Mouse (Mus musculus) neural tube, embryonic 11.5 days (tissue): ENCODE measurements around the gene Fancc. TPM values are rescaled to one million over a fixed set of nuclear protein-coding genes. Genes with fewer than 3 reads are reported as not detected.

Experiments used
- ATAC-seq: fragments of 200-750 bp; cut with Nextera tagmentation; 2 replicates; pipeline ENCODE4 v1.8.0; 2017; ENCODE audit warnings: moderate number of reproducible peaks, mild to moderate bottlenecking, moderate TSS enrichment, moderate library complexity; ENCODE audit not compliant: insufficient read depth, low FRiP score, low TSS enrichment
- DNase-seq: peaks from one replicate; pipeline ENCODE4 v3.0.0-alpha.2; 2015; ENCODE audit warnings: low spot score
- H3K27ac ChIP-seq: fragments of 300-500 bp; sonication (generic); 2 replicates; pipeline ENCODE4 v1.5.1; 2014; ENCODE audit warnings: low read depth, mild to moderate bottlenecking, low read length
- H3K27me3 ChIP-seq: fragments of 300-500 bp; sonication (generic); 2 replicates; pipeline ENCODE4 v1.6.1; 2014; ENCODE audit warnings: mild to moderate bottlenecking, low read length, mixed read lengths; ENCODE audit not compliant: control insufficient read depth, insufficient read depth
- H3K36me3 ChIP-seq: fragments of 300-500 bp; sonication (generic); 2 replicates; pipeline ENCODE4 v1.6.1; 2014; ENCODE audit warnings: mild to moderate bottlenecking, low read length, moderate library complexity, mixed read lengths; ENCODE audit not compliant: control insufficient read depth, insufficient read depth
- H3K4me1 ChIP-seq: fragments of 300-500 bp; sonication (generic); 2 replicates; pipeline ENCODE4 v1.6.1; 2014; ENCODE audit warnings: low read length, mixed read lengths; ENCODE audit not compliant: control insufficient read depth, insufficient read depth
- H3K4me2 ChIP-seq: fragments of 300-500 bp; sonication (generic); 2 replicates; pipeline ENCODE4 v1.6.1; 2014; ENCODE audit warnings: low read depth, mild to moderate bottlenecking, moderate library complexity
- H3K4me3 ChIP-seq: fragments of 300-500 bp; sonication (generic); 2 replicates; pipeline ENCODE4 v1.5.1; 2014; ENCODE audit warnings: low read depth, low read length
- H3K9ac ChIP-seq: fragments of 300-500 bp; sonication (generic); 2 replicates; pipeline ENCODE4 v1.6.1; 2014; ENCODE audit warnings: mild to moderate bottlenecking, low read length
- H3K9me3 ChIP-seq: fragments of 300-500 bp; sonication (generic); 2 replicates; pipeline ENCODE4 v1.6.1; 2016; ENCODE audit warnings: low read length; ENCODE audit not compliant: control insufficient read depth
- WGBS: fragments of 180-500 bp; shearing (Covaris S2); extraction: QIAGEN DNeasy Blood & Tissue Kit; methylation state at CpG from one replicate; pipeline ENCODE4 v1.1.7; 2014; 5-methylcytosine and 5-hydroxymethylcytosine counted together
- polyA plus RNA-seq: library from polyadenylated mRNA; unstranded; fragments of >200 nt; fragmentation: Nextera tagmentation; extraction: Ambion mirVana; gene quantifications from 2 replicates; pipeline ENCODE4 v1.2.1, GENCODE M21; 2014

The Fancc gene
- polyA plus RNA-seq, 1 experiment from 2014 or later, result 22.2 TPM

DNA sequence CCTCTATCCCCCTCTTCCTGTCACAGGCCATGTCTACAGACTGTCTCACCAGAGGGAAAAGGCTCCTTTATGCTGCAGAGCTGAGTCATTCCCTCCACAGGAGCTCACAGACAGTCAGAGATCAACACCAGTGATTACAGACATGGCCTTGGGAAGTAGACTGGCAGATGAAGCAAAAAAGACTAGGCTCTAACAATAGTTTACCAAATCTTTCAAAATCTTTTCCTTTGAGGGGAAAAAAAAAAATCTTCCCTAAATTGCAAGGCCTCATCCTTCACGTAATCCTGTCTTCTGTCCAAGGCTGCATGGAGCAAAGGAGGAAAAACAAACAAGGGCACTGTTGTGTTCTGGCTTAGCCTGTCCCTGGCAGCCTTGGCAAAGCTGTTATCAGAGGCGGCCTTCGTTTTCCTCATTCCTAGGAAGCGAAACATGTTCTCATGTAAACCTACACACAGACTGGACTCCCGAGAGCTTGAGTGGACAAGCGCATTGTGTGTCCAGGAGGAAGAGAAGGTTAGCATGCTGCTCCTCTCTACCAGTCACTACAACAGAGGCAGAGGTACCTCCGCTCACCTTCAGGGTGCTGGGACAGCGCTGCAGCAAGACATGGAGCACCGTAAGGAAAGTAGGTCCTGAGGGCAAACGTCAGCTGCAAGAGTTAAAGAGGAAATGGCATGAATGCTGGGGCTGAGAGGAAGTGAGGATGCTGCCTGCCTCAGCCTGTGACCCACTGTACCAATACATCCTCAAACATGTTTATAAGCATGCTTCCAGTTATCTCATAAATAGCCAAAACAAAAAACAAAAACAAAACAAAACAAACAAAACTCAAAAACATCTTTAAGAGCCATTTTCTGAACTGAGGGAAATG lies 171.9 kb downstream of the Fancc start:
- no peak for DNase-seq
- Histone ChIP-seq H3K4me2 (no peak overlapping the region), H3K4me3 (no peak overlapping the region), H3K27ac (0 out of 2 replicates have a peak overlapping the region, but pooled peaks have one; percentile 35), H3K36me3 (peaks cover 2% of the 10 kb centered on the region; the same call in 1 of the 2 replicates), H3K9me3 (no peaks in the 10 kb centered on the region), H3K4me1 (peaks cover 12% of the 10 kb centered on the region; the same call in 1 of the 2 replicates), H3K27me3 (no peaks in the 10 kb centered on the region), H3K9ac (no peak overlapping the region)
- ATAC-seq, result no peak
- 85% methylated on average over 10 of the region's 10 CpGs for WGBS

DNA sequence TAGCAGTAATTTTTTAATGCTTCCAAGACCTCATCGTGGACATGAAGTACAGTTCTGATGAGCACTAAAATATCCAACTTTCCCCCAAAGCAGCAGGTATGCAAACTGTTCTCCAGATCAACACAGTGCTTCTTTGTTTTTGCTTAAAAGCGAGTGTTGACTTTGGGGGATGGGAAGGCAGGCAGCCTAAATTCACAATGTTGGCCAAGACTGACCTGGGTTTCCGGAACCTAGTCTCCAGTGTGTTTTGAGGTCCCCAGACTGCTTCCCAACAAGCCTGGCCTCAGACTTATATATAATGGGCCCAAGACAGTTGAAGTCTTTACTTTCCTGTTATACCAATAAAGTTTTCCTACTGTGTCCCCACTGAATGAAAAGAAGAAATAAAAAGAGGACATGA lies 172.8 kb downstream of the Fancc start:
- H3K9ac ChIP-seq, result no peak overlapping the region
- H3K36me3 ChIP-seq, result peaks cover 2% of the 10 kb centered on the region; the same call in 1 of the 2 replicates
- H3K9me3 ChIP-seq, result no peaks in the 10 kb centered on the region
- H3K4me2 ChIP-seq, result no peak overlapping the region
- 49% methylated on average over 3 of the region's 3 CpGs for WGBS
- DNase-seq (no peak), ATAC-seq (no peak)
- H3K27me3 ChIP-seq, result no peaks in the 10 kb centered on the region
- no peak overlapping the region for H3K4me3 ChIP-seq
- H3K4me1 ChIP-seq, result peaks cover 5% of the 10 kb centered on the region; the same call in 1 of the 2 replicates
- peak overlapping the region; percentile 35; the same call in 1 of the 2 replicates for H3K27ac ChIP-seq

DNA sequence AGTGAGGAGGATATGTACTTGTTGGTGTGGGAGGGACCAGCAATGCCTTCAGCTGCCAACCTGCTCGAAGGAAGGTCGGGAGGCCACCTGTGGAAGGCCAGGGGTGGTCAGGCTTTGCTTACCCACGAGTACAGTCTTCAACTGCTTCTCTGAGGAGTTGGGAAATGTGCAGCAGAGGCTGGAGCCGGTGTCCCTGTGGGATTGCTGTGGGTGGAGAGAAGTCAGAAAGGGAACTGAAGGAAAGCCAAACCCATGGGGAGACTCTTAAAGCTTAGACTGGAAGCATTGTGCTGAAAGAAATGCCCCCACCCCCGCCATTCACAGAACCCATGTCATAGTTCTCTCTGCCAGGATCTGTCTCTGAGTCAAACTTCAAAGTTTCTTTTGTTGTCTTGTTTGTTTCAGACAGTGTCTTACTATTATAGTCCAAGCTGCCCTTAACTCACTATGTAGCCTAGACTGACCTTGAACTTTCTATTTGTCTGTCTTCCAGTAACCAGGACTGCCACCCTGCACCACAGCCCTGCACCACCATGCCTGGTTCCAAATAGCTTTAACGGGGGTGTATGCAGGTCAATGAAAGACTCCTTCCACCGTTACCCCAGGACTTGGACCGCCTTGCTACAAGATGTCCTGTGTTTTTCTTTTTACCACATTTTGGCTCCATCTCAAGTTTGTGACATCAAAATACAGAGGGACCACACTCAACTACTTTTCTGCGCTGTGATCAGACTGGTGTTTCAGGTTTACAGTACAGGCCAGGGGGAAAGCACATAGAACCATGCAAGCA lies 173.6 kb downstream of the Fancc start:
- Histone ChIP-seq H3K4me1 (peaks cover 4% of the 10 kb centered on the region; the same call in 1 of the 2 replicates), H3K9me3 (no peaks in the 10 kb centered on the region), H3K4me2 (no peak overlapping the region), H3K9ac (no peak overlapping the region), H3K36me3 (peaks cover 2% of the 10 kb centered on the region; the same call in 1 of the 2 replicates), H3K27me3 (no peaks in the 10 kb centered on the region), H3K4me3 (no peak overlapping the region), H3K27ac (no peak overlapping the region)
- ATAC-seq, result no peak
- DNase-seq, result no peak
- WGBS, result 73% methylated on average over 9 of the region's 9 CpGs

DNA sequence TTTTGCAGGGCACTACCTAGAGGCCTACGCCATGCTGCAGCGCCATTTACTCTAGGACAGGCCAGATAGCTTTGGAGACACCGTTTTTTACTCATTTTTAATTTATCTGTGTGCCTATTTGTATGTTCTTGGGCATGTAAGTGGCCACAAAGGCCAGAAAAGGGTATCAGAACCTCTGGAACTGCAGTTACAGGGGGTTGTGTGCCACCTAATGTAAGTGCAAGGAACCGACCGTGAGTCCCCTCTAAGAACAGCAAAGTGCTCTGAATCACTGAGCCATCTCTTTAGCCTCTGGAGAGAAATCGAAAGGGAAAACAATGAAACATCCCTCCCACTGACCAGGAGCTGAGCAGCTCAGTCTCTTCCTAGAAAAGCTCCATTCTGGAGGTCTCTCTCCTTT lies 174.3 kb downstream of the Fancc start:
- WGBS, result 79% methylated on average over 6 of the region's 6 CpGs

DNA sequence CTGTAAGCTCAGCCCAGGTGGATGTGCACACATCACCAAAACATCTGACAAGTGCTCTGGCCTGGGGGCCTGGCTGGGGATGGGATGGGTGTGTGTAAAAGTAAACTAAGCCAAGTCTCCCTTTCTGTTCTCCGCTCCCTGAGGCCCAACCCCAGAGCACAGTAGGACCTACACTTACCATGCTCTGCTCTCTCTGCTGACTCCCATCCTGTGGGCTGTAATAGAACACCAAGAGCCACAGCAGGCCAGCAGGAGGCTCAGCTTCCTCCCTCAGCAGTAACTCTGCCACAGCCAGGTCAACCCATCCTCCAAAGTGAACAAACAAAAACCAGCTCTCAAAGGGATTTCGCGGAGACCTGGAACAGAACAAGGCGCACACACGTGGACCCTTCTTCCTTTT lies 175.4 kb downstream of the Fancc start:
- no peak overlapping the region for H3K27ac ChIP-seq
- no peak overlapping the region for H3K9ac ChIP-seq

More for the DNA sequence above, 174.3 kb downstream of the Fancc start:
- ATAC-seq (no peak), DNase-seq (no peak)
- no peak overlapping the region for H3K27ac ChIP-seq
- no peak overlapping the region for H3K4me2 ChIP-seq
- no peak overlapping the region for H3K4me3 ChIP-seq
- H3K27me3 ChIP-seq, result no peaks in the 10 kb centered on the region
- H3K9ac ChIP-seq, result no peak overlapping the region
- H3K36me3 ChIP-seq, result peaks cover 2% of the 10 kb centered on the region; the same call in 1 of the 2 replicates
- no peaks in the 10 kb centered on the region for H3K9me3 ChIP-seq
- peaks cover 4% of the 10 kb centered on the region; the same call in 1 of the 2 replicates for H3K4me1 ChIP-seq

DNA sequence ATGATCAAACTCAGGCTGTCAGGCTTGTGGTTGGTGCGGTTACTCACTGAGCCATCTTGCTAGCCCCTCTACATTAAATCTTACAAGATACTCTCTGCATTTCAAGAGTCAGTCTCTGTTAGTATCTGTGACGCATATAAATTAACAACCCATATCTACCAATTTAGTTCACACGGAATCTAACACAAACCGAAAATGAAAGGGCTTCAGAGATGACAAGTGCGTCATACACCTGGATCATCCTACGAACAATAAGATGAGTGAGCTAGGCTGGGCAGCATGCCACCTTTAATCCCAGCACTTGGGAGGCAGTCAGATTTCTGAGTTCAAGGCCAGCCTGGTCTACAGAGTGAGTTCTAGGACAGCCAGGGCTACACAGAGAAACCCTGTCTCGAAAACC lies 177.3 kb downstream of the Fancc start:
- DNase-seq, result no peak
- 96% methylated on average over 7 of the region's 7 CpGs for WGBS
- H3K27me3 ChIP-seq, result no peaks in the 10 kb centered on the region

More for the DNA sequence above, 175.4 kb downstream of the Fancc start:
- Histone ChIP-seq H3K36me3 (peaks cover 4% of the 10 kb centered on the region; the same call in 1 of the 2 replicates), H3K9me3 (no peaks in the 10 kb centered on the region), H3K4me2 (no peak overlapping the region), H3K4me3 (no peak overlapping the region), H3K4me1 (peaks cover 4% of the 10 kb centered on the region; the same call in 1 of the 2 replicates), H3K27me3 (no peaks in the 10 kb centered on the region)
- no peak for ATAC-seq
- whole genome bisulfite sequencing, result 66% methylated on average over 5 of the region's 5 CpGs
- no peak for DNase-seq

DNA sequence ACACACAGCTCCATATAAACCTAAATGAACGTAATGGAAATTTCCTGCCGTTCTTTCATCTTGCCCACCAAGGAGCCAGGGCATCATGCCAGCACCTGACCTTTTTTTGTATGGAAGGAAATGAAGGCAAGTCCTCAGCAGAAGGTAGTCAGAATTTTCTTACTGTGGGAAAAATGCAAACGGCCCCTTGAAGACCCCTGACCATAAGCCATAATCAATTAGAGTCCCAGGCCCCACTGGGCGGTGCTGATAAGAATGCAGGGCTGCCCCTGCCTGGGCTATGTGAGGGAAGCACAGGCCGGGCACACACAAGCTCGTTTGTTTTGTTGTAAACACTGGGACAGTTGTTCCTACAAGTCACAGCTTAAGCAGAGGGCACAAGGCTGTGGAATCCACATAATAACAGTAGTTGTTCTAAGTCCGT lies 179.4 kb downstream of the Fancc start:
- H3K27ac ChIP-seq, result no peak overlapping the region
- no peak for ATAC-seq
- H3K4me1 ChIP-seq, result peaks cover 4% of the 10 kb centered on the region; the same call in 1 of the 2 replicates
- no peaks in the 10 kb centered on the region for H3K27me3 ChIP-seq
- no peak overlapping the region for H3K4me3 ChIP-seq
- H3K9me3 ChIP-seq, result no peaks in the 10 kb centered on the region
- DNase-seq, result no peak
- H3K36me3 ChIP-seq, result 0 out of 2 replicates have a peak, but pooled peaks cover 2% of the 10 kb centered on the region
- WGBS, result 61% methylated on average over 7 of the region's 7 CpGs
- no peak overlapping the region for H3K9ac ChIP-seq
- no peak overlapping the region for H3K4me2 ChIP-seq

More for the DNA sequence above, 177.3 kb downstream of the Fancc start:
- no peak overlapping the region for H3K4me3 ChIP-seq
- H3K4me2 ChIP-seq, result no peak overlapping the region
- H3K4me1 ChIP-seq, result peaks cover 4% of the 10 kb centered on the region; the same call in 1 of the 2 replicates
- H3K9ac ChIP-seq, result no peak overlapping the region
- H3K9me3 ChIP-seq, result no peaks in the 10 kb centered on the region
- ATAC-seq, result no peak
- H3K36me3 ChIP-seq, result peaks cover 4% of the 10 kb centered on the region; the same call in 1 of the 2 replicates
- no peak overlapping the region for H3K27ac ChIP-seq

DNA sequence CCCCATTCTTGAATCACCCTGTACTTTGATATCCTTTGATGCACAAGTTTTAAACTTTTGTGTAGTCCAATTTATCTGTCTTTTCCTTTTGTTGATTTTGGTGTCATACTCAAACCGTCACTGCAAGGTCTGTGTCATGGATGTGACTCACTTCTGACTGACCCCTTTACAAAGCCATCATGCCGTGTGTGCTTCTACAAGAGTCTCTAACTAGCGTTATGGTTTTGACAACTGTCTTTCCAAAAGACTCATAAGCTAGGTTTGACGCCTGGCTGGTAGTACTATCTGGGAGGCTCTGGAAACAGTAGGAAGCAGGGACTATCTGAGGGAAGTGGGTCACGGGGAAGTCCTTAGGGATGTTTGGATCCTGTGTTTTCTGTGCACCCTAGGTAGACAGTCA lies 180.7 kb downstream of the Fancc start:
- H3K27me3 ChIP-seq, result no peaks in the 10 kb centered on the region
- ATAC-seq, result no peak
- H3K9ac ChIP-seq, result no peak overlapping the region
- no peak for DNase-seq
- no peak overlapping the region for H3K4me2 ChIP-seq
- peaks cover 2% of the 10 kb centered on the region; the same call in 1 of the 2 replicates for H3K36me3 ChIP-seq
- H3K4me1 ChIP-seq, result no peaks in the 10 kb centered on the region
- H3K27ac ChIP-seq, result no peak overlapping the region
- H3K9me3 ChIP-seq, result no peaks in the 10 kb centered on the region
- H3K4me3 ChIP-seq, result no peak overlapping the region
- 90% methylated on average over 5 of the region's 5 CpGs for WGBS
